Mouse (Mus musculus): Measurements from ENCODE around the gene Cfap70. TPM values are rescaled to one million over a fixed set of nuclear protein-coding genes. Genes with fewer than 3 reads are reported as not detected.

Gene Cfap70
- polyA plus RNA-seq, 1 experiment from 2014 or later, result 0.45 TPM

- H3K36me3 ChIP-seq (ENCODE audit: poor library complexity, severe bottlenecking), result no peaks in the 10 kb centered on the region
- no peaks in the 10 kb centered on the region for H3K9me3 ChIP-seq (replicated peaks)
- no peak overlapping the region for H3K4me2 ChIP-seq
- no peak overlapping the region for H3K27ac ChIP-seq
- 43% methylated on average over 1 of the region's 1 CpGs for WGBS
- no peak overlapping the region for H3K9ac ChIP-seq
- no peaks in the 10 kb centered on the region for H3K4me1 ChIP-seq
- H3K27me3 ChIP-seq, result no peaks in the 10 kb centered on the region
- no peak overlapping the region for H3K4me3 ChIP-seq
- no peak for ATAC-seq
Measured at GRCm38 (mm10) chr14:20400071-20400470, 52.0 kb downstream of the Cfap70 start.

- H3K27me3 ChIP-seq, result no peaks in the 10 kb centered on the region
- no peak overlapping the region for H3K4me3 ChIP-seq
- H3K9ac ChIP-seq, result no peak overlapping the region
- no peak overlapping the region for H3K27ac ChIP-seq
- no peak overlapping the region for H3K4me2 ChIP-seq
- H3K36me3 ChIP-seq (ENCODE audit: poor library complexity, severe bottlenecking), result no peaks in the 10 kb centered on the region
- no peaks in the 10 kb centered on the region for H3K9me3 ChIP-seq (replicated peaks)
- 50% methylated on average over 4 of the region's 4 CpGs for WGBS
- H3K4me1 ChIP-seq, result peaks cover 4% of the 10 kb centered on the region
- ATAC-seq, result no peak
Measured at GRCm38 (mm10) chr14:20398864-20399263, 53.2 kb downstream of the Cfap70 start.

GRCm38 (mm10) chr14:20397220-20397619 lies 54.8 kb downstream of the Cfap70 start:
- no peak overlapping the region for H3K9ac ChIP-seq
- H3K36me3 ChIP-seq (ENCODE audit: poor library complexity, severe bottlenecking), result no peaks in the 10 kb centered on the region
- H3K4me2 ChIP-seq, result no peak overlapping the region
- no peak overlapping the region for H3K4me3 ChIP-seq
- H3K27ac ChIP-seq, result no peak overlapping the region
- 79% methylated on average over 9 of the region's 9 CpGs for WGBS
- peaks cover 4% of the 10 kb centered on the region for H3K4me1 ChIP-seq
- no peaks in the 10 kb centered on the region for H3K27me3 ChIP-seq
- no peaks in the 10 kb centered on the region for H3K9me3 ChIP-seq (replicated peaks)
- no peak for ATAC-seq

- peak within 1 kb of the TSS; percentile 69 for H3K4me2 ChIP-seq
- H3K27me3 ChIP-seq, result no peaks in the 10 kb centered on the region
- no peaks in the 10 kb centered on the region for H3K9me3 ChIP-seq (replicated peaks)
- peak within 1 kb of the TSS; percentile 85 for H3K27ac ChIP-seq
- peak within 1 kb of the TSS; percentile 74 for H3K4me3 ChIP-seq
- peaks cover 9% of the 10 kb centered on the region for H3K4me1 ChIP-seq
- H3K9ac ChIP-seq, result peak within 1 kb of the TSS; percentile 86
- under 1% methylated on average over 66 of the region's 68 CpGs for WGBS
- ATAC-seq, result peak; percentile 97
- H3K36me3 ChIP-seq (ENCODE audit: poor library complexity, severe bottlenecking), result peaks cover 17% of the 10 kb centered on the region
Measured at GRCm38 (mm10) chr14:20393205-20393913, 58.7 kb downstream of the Cfap70 start, which contains the start of gene Mrps16. Gene Mrps16 (minus strand): TSS chr14:20393634.

GRCm38 (mm10) chr14:20392326-20392725 lies 59.7 kb downstream of the Cfap70 start:
- H3K9me3 ChIP-seq (replicated peaks), result no peaks in the 10 kb centered on the region
- no peak overlapping the region for H3K27ac ChIP-seq
- no peak overlapping the region for H3K4me3 ChIP-seq
- H3K36me3 ChIP-seq (ENCODE audit: poor library complexity, severe bottlenecking), result peaks cover 17% of the 10 kb centered on the region
- 85% methylated on average over 4 of the region's 4 CpGs for WGBS
- no peak overlapping the region for H3K4me2 ChIP-seq
- no peak overlapping the region for H3K9ac ChIP-seq
- H3K27me3 ChIP-seq, result no peaks in the 10 kb centered on the region
- no peak for ATAC-seq
- H3K4me1 ChIP-seq, result peaks cover 18% of the 10 kb centered on the region

GRCm38 (mm10) chr14:20389446-20390079 lies 62.5 kb downstream of the Cfap70 start:
- ATAC-seq, result no peak
- peaks cover 40% of the 10 kb centered on the region for H3K36me3 ChIP-seq (ENCODE audit: poor library complexity, severe bottlenecking)

GRCm38 (mm10) chr14:20388441-20389129 lies 63.4 kb downstream of the Cfap70 start, which contains the start of gene Dnajc9:
Gene Dnajc9 (minus strand): TSS chr14:20388910.
- Histone ChIP-seq H3K36me3 (ENCODE audit: poor library complexity, severe bottlenecking) (peaks cover 48% of the 10 kb centered on the region), H3K27ac (peak within 1 kb of the TSS; percentile 74), H3K27me3 (no peaks in the 10 kb centered on the region), H3K9ac (peak within 1 kb of the TSS; percentile 86), H3K9me3 (replicated peaks) (no peaks in the 10 kb centered on the region), H3K4me2 (peak within 1 kb of the TSS; percentile 82), H3K4me1 (peaks cover 39% of the 10 kb centered on the region), H3K4me3 (peak within 1 kb of the TSS; percentile 85)
- peak; percentile 75 for ATAC-seq
- under 1% methylated on average over 59 of the region's 59 CpGs for WGBS

More at GRCm38 (mm10) chr14:20389446-20390079, 62.5 kb downstream of the Cfap70 start:
- peaks cover 40% of the 10 kb centered on the region for H3K4me1 ChIP-seq
- WGBS, result 87% methylated on average over 8 of the region's 8 CpGs
- no peak overlapping the region for H3K27ac ChIP-seq
- H3K9ac ChIP-seq, result no peak overlapping the region
- peak overlapping the region; percentile 82 for H3K4me2 ChIP-seq
- no peaks in the 10 kb centered on the region for H3K27me3 ChIP-seq
- no peaks in the 10 kb centered on the region for H3K9me3 ChIP-seq (replicated peaks)
- peak overlapping the region; percentile 85 for H3K4me3 ChIP-seq

- no peak for ATAC-seq
- no peaks in the 10 kb centered on the region for H3K9me3 ChIP-seq (replicated peaks)
- no peaks in the 10 kb centered on the region for H3K27me3 ChIP-seq
- H3K4me3 ChIP-seq, result no peak overlapping the region
- peaks cover 86% of the 10 kb centered on the region for H3K36me3 ChIP-seq (ENCODE audit: poor library complexity, severe bottlenecking)
- H3K27ac ChIP-seq, result no peak overlapping the region
- H3K9ac ChIP-seq, result no peak overlapping the region
- no peak overlapping the region for H3K4me2 ChIP-seq
- 0 out of 2 replicates have a peak, but pooled peaks cover 5% of the 10 kb centered on the region for H3K4me1 ChIP-seq
- WGBS, result 92% methylated on average over 9 of the region's 9 CpGs
Measured at GRCm38 (mm10) chr14:20379753-20380430, 72.1 kb downstream of the Cfap70 start.

GRCm38 (mm10) chr14:20379087-20379640 lies 72.9 kb downstream of the Cfap70 start:
- no peaks in the 10 kb centered on the region for H3K4me1 ChIP-seq
- no peak overlapping the region for H3K4me3 ChIP-seq
- H3K4me2 ChIP-seq, result no peak overlapping the region
- no peak for ATAC-seq
- H3K27ac ChIP-seq, result no peak overlapping the region
- no peaks in the 10 kb centered on the region for H3K27me3 ChIP-seq
- peaks cover 82% of the 10 kb centered on the region for H3K36me3 ChIP-seq (ENCODE audit: poor library complexity, severe bottlenecking)
- H3K9me3 ChIP-seq (replicated peaks), result no peaks in the 10 kb centered on the region
- no peak overlapping the region for H3K9ac ChIP-seq
- WGBS, result 92% methylated on average over 5 of the region's 5 CpGs

GRCm38 (mm10) chr14:20378313-20379061 lies 73.5 kb downstream of the Cfap70 start:
- Histone ChIP-seq H3K27me3 (no peaks in the 10 kb centered on the region), H3K9me3 (replicated peaks) (no peaks in the 10 kb centered on the region), H3K4me3 (no peak overlapping the region), H3K4me1 (no peaks in the 10 kb centered on the region), H3K27ac (no peak overlapping the region), H3K4me2 (no peak overlapping the region), H3K9ac (no peak overlapping the region), H3K36me3 (ENCODE audit: poor library complexity, severe bottlenecking) (peaks cover 82% of the 10 kb centered on the region)
- 41% methylated on average over 13 of the region's 13 CpGs for WGBS
- ATAC-seq, result no peak

- H3K4me3 ChIP-seq, result no peak overlapping the region
- 78% methylated on average over 4 of the region's 4 CpGs for WGBS
- ATAC-seq, result no peak
- no peaks in the 10 kb centered on the region for H3K27me3 ChIP-seq
- H3K4me2 ChIP-seq, result no peak overlapping the region
- no peak overlapping the region for H3K9ac ChIP-seq
- no peaks in the 10 kb centered on the region for H3K9me3 ChIP-seq (replicated peaks)
- peaks cover 82% of the 10 kb centered on the region for H3K36me3 ChIP-seq (ENCODE audit: poor library complexity, severe bottlenecking)
- no peaks in the 10 kb centered on the region for H3K4me1 ChIP-seq
- no peak overlapping the region for H3K27ac ChIP-seq
Measured at GRCm38 (mm10) chr14:20377112-20377521, 74.9 kb downstream of the Cfap70 start.
